Mouse (Mus musculus): Measurements from ENCODE around the gene Map10. TPM values are rescaled to one million over a fixed set of nuclear protein-coding genes. Genes with fewer than 3 reads are reported as not detected.

Map10 gene
- polyA plus RNA-seq, 1 experiment: 5.8 TPM

DNA sequence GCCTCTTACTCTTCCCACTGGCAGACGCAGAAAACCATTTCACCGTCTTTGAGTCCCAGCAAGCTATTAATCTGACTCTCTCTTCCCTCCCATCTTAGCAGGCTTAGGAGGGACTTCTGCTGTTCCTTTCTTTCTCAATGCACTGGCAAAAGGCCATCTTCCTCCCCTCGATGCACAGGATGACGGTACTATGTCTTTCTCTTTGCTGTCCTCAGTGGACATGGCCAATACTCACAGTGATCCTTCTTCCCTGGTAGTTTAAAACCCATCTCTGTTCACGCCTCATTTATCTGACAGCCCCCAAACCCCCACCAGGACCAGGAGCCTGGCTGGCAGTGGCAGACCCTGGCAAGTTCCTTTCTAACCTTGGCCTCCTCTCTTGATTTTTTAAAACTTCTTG lies 22.8 kb downstream of the Map10 start:
- peak; percentile 30 for DNase-seq (ENCODE audit: low read depth)
- TF ChIP-seq POLR2A (IDR thresholded peaks at IDR 0.05; ENCODE audit: borderline replicate concordance, extremely low read depth, insufficient read depth, insufficient read length, poor library complexity, severe bottlenecking): no peak
- TF ChIP-seq CTCF (IDR thresholded peaks at IDR 0.05; ENCODE audit: borderline replicate concordance, extremely low read depth, insufficient read depth, insufficient read length): no peak

- TF ChIP-seq CTCF (IDR thresholded peaks at IDR 0.05; ENCODE audit: borderline replicate concordance, extremely low read depth, insufficient read depth, insufficient read length) (no peak), POLR2A (IDR thresholded peaks at IDR 0.05; ENCODE audit: borderline replicate concordance, extremely low read depth, insufficient read depth, insufficient read length, poor library complexity, severe bottlenecking) (no peak)
- DNase-seq (ENCODE audit: low read depth): no peak
Measured at GRCm38 (mm10) chr8:125693197-125693596, 23.6 kb downstream of the Map10 start.

- DNase-seq (ENCODE audit: low read depth): peak; percentile 64
- TF ChIP-seq CTCF (IDR thresholded peaks at IDR 0.05; ENCODE audit: borderline replicate concordance, extremely low read depth, insufficient read depth, insufficient read length): no peak
- no peak for TF ChIP-seq POLR2A (IDR thresholded peaks at IDR 0.05; ENCODE audit: borderline replicate concordance, extremely low read depth, insufficient read depth, insufficient read length, poor library complexity, severe bottlenecking)
Measured at GRCm38 (mm10) chr8:125695951-125696350, 26.3 kb downstream of the Map10 start.

DNA sequence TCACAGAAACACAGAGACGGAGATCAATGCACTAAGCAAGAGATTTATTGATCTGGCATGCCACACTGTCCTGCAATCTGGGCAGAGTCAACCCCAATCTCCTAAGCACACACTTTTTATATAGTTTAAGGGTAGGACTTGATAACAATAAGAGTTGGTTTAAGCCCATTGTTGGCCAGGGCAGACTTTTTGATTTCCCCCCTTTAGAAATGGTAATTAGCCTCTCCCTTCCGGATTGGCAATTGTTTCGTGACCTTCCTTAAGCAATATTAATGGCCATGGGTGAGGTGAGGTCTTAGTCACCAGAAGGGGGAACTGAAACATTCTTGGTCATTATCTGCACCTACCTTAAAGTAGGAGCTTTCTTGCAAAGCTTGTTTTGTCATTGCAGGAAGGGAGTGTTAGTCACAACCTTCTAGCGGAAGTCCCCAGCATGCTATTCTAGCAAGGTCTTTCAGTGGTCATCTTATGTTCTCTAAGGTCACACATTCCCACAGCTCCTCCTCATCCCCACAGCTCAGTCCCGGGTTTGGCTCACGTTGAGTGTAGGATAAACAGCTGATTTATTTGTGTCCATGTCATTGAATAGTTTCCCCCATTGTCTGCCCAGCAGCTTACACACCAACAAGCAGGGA lies 29.9 kb downstream of the Map10 start:
- TF ChIP-seq POLR2A (IDR thresholded peaks at IDR 0.05; ENCODE audit: borderline replicate concordance, extremely low read depth, insufficient read depth, insufficient read length, poor library complexity, severe bottlenecking) (no peak), CTCF (IDR thresholded peaks at IDR 0.05; ENCODE audit: borderline replicate concordance, extremely low read depth, insufficient read depth, insufficient read length) (no peak)
- DNase-seq (ENCODE audit: low read depth): no peak

- no peak for TF ChIP-seq POLR2A (IDR thresholded peaks at IDR 0.05; ENCODE audit: borderline replicate concordance, extremely low read depth, insufficient read depth, insufficient read length, poor library complexity, severe bottlenecking)
- TF ChIP-seq CTCF (IDR thresholded peaks at IDR 0.05; ENCODE audit: borderline replicate concordance, extremely low read depth, insufficient read depth, insufficient read length): no peak
- no peak for DNase-seq (ENCODE audit: low read depth)
Measured at GRCm38 (mm10) chr8:125700407-125700806, 30.8 kb downstream of the Map10 start.

GRCm38 (mm10) chr8:125702868-125703473 lies 33.4 kb downstream of the Map10 start:
- peak; percentile 87 for DNase-seq (ENCODE audit: low read depth)
- no peak for TF ChIP-seq CTCF (IDR thresholded peaks at IDR 0.05; ENCODE audit: borderline replicate concordance, extremely low read depth, insufficient read depth, insufficient read length)
- no peak for TF ChIP-seq POLR2A (IDR thresholded peaks at IDR 0.05; ENCODE audit: borderline replicate concordance, extremely low read depth, insufficient read depth, insufficient read length, poor library complexity, severe bottlenecking)

GRCm38 (mm10) chr8:125704434-125704833 lies 34.8 kb downstream of the Map10 start:
- TF ChIP-seq CTCF (IDR thresholded peaks at IDR 0.05; ENCODE audit: borderline replicate concordance, extremely low read depth, insufficient read depth, insufficient read length) (no peak), POLR2A (IDR thresholded peaks at IDR 0.05; ENCODE audit: borderline replicate concordance, extremely low read depth, insufficient read depth, insufficient read length, poor library complexity, severe bottlenecking) (no peak)
- DNase-seq (ENCODE audit: low read depth): no peak

DNA sequence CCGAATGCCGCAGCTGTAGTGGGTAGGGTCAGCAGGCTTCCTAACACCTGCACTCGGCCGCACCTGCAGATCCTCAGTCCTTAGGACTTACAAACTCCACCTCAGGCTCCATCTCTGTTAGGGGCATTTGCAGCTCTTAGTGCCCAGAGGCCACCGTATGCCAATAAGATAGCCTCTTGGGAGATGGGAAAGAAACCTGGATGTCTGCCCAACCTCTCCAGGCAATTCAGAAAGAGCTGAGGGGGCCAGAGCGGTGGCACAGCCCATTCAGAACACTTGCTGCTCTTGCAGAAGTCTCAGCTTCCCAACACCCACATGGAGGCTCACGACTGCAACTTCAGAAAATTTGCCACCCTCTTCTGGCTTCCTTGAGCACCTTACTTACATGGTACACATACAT lies 36.2 kb downstream of the Map10 start:
- peak; percentile 51 for DNase-seq (ENCODE audit: low read depth)
- TF ChIP-seq CTCF (IDR thresholded peaks at IDR 0.05; ENCODE audit: borderline replicate concordance, extremely low read depth, insufficient read depth, insufficient read length): no peak
- TF ChIP-seq POLR2A (IDR thresholded peaks at IDR 0.05; ENCODE audit: borderline replicate concordance, extremely low read depth, insufficient read depth, insufficient read length, poor library complexity, severe bottlenecking): no peak

GRCm38 (mm10) chr8:125709171-125709570 lies 39.6 kb downstream of the Map10 start:
- TF ChIP-seq POLR2A (IDR thresholded peaks at IDR 0.05; ENCODE audit: borderline replicate concordance, extremely low read depth, insufficient read depth, insufficient read length, poor library complexity, severe bottlenecking) (no peak), CTCF (IDR thresholded peaks at IDR 0.05; ENCODE audit: borderline replicate concordance, extremely low read depth, insufficient read depth, insufficient read length) (no peak)
- no peak for DNase-seq (ENCODE audit: low read depth)

GRCm38 (mm10) chr8:125711514-125711913 lies 41.9 kb downstream of the Map10 start:
- no peak for DNase-seq (ENCODE audit: low read depth)
- TF ChIP-seq POLR2A (IDR thresholded peaks at IDR 0.05; ENCODE audit: borderline replicate concordance, extremely low read depth, insufficient read depth, insufficient read length, poor library complexity, severe bottlenecking) (no peak), CTCF (IDR thresholded peaks at IDR 0.05; ENCODE audit: borderline replicate concordance, extremely low read depth, insufficient read depth, insufficient read length) (no peak)

DNA sequence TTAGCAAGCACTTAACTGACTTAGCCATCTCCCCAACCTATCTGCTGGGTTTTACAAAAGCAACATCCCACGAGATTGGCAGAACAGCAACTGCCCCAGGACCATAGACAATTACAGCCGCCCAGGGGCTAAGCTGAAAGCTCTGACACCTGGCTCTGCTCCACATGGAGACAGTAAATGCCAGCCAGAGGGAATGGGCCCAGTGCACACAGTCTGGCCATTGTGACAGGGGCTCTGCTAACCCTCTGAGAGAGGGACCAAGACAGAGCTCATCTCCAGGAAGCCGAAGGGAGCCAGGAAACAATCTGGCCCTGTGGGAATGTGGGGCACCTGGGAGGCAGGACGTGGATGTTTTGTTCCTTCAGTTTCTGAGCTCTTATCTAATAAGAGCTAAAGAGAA lies 46.6 kb downstream of the Map10 start:
- peak; percentile 52 for DNase-seq (ENCODE audit: low read depth)
- TF ChIP-seq POLR2A (IDR thresholded peaks at IDR 0.05; ENCODE audit: borderline replicate concordance, extremely low read depth, insufficient read depth, insufficient read length, poor library complexity, severe bottlenecking) (no peak), CTCF (IDR thresholded peaks at IDR 0.05; ENCODE audit: borderline replicate concordance, extremely low read depth, insufficient read depth, insufficient read length) (no peak)

- peak; percentile 57 for DNase-seq (ENCODE audit: low read depth)
- TF ChIP-seq CTCF (IDR thresholded peaks at IDR 0.05; ENCODE audit: borderline replicate concordance, extremely low read depth, insufficient read depth, insufficient read length) (no peak), POLR2A (IDR thresholded peaks at IDR 0.05; ENCODE audit: borderline replicate concordance, extremely low read depth, insufficient read depth, insufficient read length, poor library complexity, severe bottlenecking) (no peak)
Measured at GRCm38 (mm10) chr8:125716613-125717012, 47.0 kb downstream of the Map10 start.
